Mouse (Mus musculus) adrenal gland, postnatal 4 days (tissue): ENCODE results near the gene Echdc3. TPM values are rescaled to one million over a fixed set of nuclear protein-coding genes. Genes with fewer than 3 reads are reported as not detected.
A peak's percentile ranks its signal among the peaks of the same experiment; 100 is the strongest.

Source experiments
- DNase-seq, 2 experiments: peaks; one replicate each; pipeline ENCODE4 v3.0.0; 2021 to 2022; ENCODE audit warnings: low spot score in 2 of 2, mixed read lengths in 2 of 2
- total RNA-seq, 2 experiments: library from RNA; stranded (reverse); gene quantifications; 2 replicates each; pipeline ENCODE4 v1.2.3; 2021

Gene Echdc3
- total RNA-seq, 2 experiments from 2014 or later, result 46.5 to 52.3 TPM

GRCm38 (mm10) chr2:6226361-6227058 lies 13.7 kb upstream of the Echdc3 start:
- DNase-seq, result no peak

GRCm38 (mm10) chr2:6220141-6220805 lies 7.4 kb upstream of the Echdc3 start:
- DNase-seq, result peak in 1 of 2 experiments; percentile 63

- no peak for DNase-seq
These were observed 508 bp downstream of the Echdc3 start for GRCm38 (mm10) chr2:6212327-6212723.

- no peak for DNase-seq
These were observed 2.0 kb downstream of the Echdc3 start for GRCm38 (mm10) chr2:6210840-6211239.

GRCm38 (mm10) chr2:6209746-6210145 lies 3.1 kb downstream of the Echdc3 start:
- no peak for DNase-seq

GRCm38 (mm10) chr2:6209116-6209515 lies 3.7 kb downstream of the Echdc3 start:
- no peak for DNase-seq

- DNase-seq, result no peak
These were observed 5.1 kb downstream of the Echdc3 start for GRCm38 (mm10) chr2:6207736-6208135.

- DNase-seq, result no peak
These were observed 16.4 kb downstream of the Echdc3 start for GRCm38 (mm10) chr2:6196363-6196973.

GRCm38 (mm10) chr2:6195468-6196239 lies 17.2 kb downstream of the Echdc3 start:
- no peak for DNase-seq

GRCm38 (mm10) chr2:6194497-6194896 lies 18.3 kb downstream of the Echdc3 start:
- DNase-seq, result no peak

GRCm38 (mm10) chr2:6193591-6193973 lies 19.3 kb downstream of the Echdc3 start:
- no peak for DNase-seq

GRCm38 (mm10) chr2:6192820-6193590 lies 19.8 kb downstream of the Echdc3 start:
- DNase-seq, result no peak

- DNase-seq, result no peak
These were observed 22.8 kb downstream of the Echdc3 start for GRCm38 (mm10) chr2:6190036-6190435.

GRCm38 (mm10) chr2:6189675-6189998 lies 23.2 kb downstream of the Echdc3 start:
- no peak for DNase-seq

- no peak for DNase-seq
These were observed 23.8 kb downstream of the Echdc3 start for GRCm38 (mm10) chr2:6188891-6189674.

- no peak for DNase-seq
These were observed 25.4 kb downstream of the Echdc3 start for GRCm38 (mm10) chr2:6187418-6187817.

GRCm38 (mm10) chr2:6186913-6187312 lies 25.9 kb downstream of the Echdc3 start:
- no peak for DNase-seq

GRCm38 (mm10) chr2:6179749-6180117 lies 33.1 kb downstream of the Echdc3 start:
- no peak for DNase-seq

- no peak for DNase-seq
These were observed 33.7 kb downstream of the Echdc3 start for GRCm38 (mm10) chr2:6178901-6179748.
